Mouse (Mus musculus): ENCODE results near the gene Tceal7.
A peak's percentile ranks its signal among the peaks of the same experiment; 100 is the strongest.
"Not testable (repeated sequence)": the region's sequence is repeated elsewhere in the genome, so short reads cannot be mapped to it uniquely, and the experiment has no call there.

Tceal7 gene

DNA sequence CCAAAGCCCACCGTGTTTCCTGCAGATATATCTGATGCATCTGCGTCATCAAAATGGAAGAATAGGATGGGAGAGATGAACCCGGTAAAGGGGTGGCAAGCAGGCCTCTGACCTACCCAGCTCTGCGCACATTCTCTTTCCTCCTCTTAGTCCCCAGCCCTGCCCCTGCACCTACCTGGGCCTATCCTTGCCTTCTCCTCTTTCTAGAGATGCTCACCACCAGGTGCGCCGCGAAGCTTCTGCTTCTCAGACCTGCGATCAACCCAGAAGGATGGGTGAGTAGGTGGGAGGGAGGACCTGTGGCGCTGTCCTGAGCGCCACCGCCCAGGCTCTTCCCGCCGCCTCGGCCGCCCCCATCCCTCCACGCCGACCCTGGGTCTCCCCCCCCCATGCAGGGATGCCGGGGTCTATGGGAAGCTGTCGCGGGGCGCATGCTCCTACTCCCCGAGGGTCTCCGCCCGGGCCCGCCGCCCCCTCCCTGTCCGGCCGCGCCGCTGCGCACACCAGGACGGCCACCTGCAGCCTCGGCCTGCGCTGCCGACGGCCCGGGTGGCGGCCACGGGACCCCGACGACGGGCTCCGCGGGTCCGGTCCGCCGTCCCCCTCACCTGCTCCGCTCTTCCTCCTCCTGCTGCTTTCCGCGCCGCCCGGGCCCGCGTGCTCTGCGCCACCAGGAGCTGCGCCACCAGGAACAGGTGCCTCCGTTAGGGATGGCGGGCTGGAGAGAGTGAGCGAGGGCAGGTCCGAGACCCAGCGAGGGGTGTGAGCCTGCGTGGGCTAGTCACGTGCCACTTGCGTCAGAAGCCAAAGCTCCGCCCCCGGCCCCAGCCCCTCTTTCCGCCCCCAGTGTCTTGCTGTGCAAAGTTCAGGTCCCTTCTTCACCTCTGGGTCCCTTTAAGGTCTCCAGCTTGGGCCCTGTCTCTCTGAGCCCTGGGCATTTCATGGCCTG is at the start of gene Tceal7, which contains the start of gene Bex1:
Gene Tceal7 (plus strand): TSS at position 51 of the 949 bp plus-strand sequence.
Gene Bex1 (minus strand): TSS at position 785 of the 949 bp plus-strand sequence.
- not testable (repeated sequence) for DNase-seq (ENCODE audit: low spot score)

DNA sequence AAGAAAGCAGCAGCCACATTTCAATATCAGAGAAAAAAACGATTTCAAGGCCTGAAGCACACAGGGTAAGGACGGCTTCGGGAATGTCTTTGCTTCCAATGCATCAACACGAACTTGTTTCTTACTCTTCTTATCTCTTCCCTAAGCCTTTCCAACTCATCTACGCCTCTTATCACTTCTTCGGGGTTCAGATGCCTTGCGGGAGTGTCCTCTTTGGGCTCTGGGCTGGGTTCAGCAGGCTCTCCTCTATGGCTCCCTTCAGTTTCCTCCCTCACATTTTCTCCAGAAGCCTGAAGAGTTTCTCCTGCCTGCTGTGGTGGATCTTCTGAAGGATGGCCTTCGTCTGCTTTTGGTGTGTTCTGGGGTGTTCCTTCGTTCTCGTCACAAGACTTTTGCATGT is 44.0 kb upstream of the Tceal7 start:
- DNase-seq (ENCODE audit: low spot score) = no peak

DNA sequence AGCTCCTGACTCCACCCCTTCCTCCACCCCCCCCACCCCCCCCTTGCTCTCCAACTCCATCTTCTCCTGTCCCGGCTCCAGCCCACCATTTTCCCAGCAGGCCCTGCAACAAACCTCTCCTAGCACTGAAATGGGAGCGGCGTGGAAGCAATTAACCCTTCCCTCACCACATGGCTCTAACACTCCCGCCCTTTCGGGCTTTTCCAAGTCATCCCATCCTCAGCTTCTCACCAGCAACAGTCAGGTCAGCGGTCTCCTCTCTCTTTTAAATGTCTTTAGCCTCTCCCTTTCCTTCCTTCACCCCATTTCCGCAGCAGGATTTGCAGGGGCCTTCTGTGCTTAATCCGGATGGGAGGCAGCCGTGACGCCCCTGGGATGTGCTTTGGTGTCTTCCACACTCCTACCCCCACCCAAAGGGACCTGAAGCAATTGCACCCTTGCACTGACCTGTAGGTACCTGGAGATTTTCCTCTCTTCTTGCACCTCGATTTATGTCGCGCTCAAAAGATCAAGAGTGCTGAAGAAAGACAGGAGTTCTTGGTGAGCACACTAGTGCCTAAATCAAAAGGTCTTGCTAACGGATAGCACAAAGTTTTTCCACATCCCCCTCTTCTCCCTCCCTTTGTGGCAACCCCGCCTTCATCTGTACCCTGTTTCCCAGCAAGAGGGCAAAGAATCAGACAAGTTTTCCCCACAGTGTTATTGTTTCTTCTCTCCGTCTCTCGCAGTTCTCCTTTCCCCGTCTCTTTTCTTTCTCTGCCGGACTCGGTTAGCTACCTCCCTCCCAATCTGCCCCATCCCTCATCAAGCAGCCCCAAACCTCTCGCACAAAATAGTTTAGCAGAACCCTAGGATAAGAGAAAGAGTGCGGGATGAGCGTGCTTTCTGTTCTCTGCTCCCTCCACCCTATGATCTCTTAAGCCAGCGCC is 43.1 kb upstream of the Tceal7 start:
- peak; percentile 86 for DNase-seq (ENCODE audit: low spot score)

DNA sequence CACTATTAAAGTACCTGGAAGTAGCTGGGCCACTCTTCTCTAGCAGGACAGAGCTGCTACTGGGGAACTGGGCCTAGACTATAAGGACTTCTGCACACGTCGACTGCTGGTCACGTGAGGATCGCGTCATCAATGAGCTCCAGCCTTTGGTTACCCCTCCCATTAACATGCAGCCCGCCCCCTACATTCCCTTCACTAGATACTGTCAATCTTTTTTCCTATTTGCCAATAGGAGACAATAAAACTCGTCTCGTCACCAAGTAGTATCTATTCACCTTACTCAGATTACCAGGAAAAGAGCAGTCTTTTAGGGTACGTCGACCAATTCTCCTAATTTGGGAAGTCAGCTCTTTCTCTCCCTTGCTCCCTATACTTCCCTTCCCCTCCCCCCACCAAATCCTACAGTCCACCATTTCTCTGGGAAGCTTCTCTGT is 42.4 kb upstream of the Tceal7 start, which contains the start of gene Tceal8:
Gene Tceal8 (minus strand): TSS at position 225 of the 434 bp plus-strand sequence.
- peak; percentile 87 for DNase-seq (ENCODE audit: low spot score)

DNA sequence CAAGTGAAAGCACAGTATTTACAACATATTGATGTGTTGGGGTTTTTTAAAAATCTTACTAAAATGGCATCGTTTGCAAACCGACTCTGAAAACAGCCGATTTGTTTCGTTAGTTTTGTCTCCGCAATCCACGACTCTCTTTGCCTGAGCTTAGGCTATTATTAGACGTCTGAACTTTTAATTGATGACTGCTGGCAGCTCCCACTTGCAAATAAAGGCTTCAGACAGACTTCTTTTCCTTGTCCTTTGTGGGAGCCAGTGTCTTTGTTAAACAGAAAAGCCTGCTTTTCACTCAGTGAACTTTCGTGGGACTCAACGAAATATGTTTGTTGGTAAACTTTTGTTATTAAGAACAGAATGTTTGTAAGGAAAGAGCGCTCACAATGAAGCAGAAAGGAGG is 41.8 kb upstream of the Tceal7 start:
- no peak for DNase-seq (ENCODE audit: low spot score)

DNA sequence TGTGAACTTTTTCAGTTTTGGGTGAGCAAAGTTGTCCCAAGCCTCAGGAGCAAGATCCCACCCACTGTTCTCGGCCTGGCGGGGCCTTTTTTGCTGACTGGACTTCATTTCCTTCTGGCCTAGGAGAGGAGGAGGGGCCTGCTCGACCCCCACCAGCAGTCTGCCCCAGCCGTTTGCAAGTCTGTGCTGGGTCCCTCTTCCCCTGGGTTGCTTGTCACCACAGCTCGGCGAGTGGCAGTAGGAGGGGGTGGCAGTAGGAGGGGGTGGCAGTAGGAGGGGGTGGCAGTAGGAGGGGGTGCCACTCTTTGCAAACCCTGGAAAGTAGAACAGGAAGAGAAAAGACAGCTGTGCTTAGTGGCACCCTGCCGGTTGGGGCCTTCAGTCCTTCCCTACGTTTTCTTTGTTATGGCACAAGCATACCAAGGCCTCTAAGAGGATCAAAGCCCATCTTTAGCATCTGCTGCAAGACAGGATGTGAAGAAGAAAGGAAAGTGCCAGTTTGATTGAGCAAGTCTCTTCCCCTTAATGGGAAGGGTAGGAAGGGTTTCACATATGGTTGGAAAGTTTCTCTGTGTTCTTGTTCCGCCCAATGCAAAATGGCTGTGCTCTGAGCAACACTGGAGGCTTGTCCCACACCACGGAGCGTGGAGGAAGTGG is 33.6 kb upstream of the Tceal7 start:
- DNase-seq (ENCODE audit: low spot score) = no peak

DNA sequence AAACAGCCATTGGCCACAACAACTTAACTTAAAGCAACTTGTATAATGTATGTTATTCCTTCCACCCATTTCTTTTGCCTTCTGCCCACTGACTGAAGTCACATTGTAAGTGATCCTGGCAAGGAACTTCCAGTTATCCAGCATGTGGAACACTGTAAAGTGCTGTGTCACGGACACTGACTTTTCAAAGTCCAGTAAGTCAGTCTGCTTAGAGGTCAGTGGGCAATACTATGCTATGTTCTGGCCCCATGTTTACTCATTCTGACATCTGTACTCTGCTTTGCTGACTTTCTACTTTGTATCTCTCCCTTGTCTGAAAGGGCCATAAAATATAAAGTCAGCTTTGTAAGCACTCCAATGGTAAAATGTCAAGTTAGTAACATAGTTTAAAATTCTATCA is 31.5 kb upstream of the Tceal7 start:
- DNase-seq (ENCODE audit: low spot score) = no peak

DNA sequence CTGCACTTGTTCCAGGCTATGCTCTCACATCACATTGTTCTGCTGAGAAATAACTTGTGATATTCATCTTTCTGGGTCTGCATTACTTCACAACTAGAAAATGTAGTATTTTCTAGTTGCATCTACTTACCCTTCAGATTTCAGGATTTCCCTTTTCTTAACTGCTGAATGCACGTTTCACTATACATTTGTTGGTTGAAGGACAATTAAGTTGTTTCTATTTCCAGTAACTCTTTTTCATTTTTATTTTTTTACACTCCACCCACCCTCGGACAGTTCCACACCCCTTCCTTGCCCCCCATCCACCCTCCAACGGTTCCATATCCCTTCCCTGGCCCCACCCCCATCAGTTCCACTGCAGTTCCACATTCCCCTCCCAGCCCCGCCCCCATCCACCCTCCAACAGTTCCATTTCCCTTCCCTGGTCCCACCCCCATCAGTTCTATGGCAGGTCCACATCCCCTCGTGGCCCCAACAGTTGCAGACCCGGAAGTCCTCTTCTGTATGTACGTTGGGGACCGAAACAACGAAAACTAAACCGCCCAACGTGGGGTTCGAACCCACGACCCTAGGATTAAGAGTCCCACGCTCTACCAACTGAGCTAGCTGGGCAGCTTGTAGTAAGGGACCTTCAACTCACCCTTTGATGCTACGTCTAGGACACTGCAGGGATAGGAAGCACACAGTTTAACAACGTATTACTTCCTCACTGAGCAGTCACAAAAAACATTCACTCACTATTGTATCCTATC is 19.2 kb upstream of the Tceal7 start:
- DNase-seq (ENCODE audit: low spot score) = no peak

DNA sequence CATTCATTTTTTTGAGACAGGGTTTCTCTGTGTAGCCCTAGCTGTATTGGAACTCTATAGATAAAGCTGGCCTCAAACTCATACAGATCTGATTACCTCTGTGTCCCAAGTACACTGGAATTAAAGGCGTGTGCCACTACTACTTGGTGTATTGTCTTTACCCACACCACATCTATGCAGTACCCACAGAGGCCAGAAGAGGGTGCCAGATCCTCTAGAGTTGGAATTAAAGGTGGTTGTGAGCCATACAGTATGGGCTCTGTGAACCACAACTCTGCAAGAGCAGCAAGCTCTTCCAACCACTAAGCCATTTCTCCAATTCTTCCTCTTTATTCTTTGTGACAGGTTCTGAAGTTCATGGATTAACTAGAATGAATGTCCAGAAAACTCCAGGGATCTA is 17.7 kb upstream of the Tceal7 start:
- DNase-seq (ENCODE audit: low spot score) = no peak

DNA sequence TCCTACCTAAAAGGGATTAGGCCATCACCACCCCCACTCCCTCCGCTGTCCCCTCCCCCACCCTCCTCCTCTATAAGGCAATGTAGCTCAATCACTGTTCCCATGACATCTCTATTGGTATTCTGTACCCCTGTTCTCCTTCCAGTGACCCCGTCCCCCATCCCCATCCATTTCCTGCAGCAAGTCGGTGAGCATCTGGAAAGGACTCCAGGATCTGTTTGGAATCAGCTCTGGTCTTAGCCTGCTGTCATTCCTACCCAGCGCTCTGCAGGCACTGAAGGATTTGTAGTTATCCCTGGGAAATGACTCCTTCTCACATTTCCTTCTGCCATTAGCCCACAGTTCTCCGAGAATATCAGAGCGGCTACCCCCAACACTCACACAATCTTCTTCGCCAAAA is 11.3 kb upstream of the Tceal7 start:
- DNase-seq (ENCODE audit: low spot score) = no peak

DNA sequence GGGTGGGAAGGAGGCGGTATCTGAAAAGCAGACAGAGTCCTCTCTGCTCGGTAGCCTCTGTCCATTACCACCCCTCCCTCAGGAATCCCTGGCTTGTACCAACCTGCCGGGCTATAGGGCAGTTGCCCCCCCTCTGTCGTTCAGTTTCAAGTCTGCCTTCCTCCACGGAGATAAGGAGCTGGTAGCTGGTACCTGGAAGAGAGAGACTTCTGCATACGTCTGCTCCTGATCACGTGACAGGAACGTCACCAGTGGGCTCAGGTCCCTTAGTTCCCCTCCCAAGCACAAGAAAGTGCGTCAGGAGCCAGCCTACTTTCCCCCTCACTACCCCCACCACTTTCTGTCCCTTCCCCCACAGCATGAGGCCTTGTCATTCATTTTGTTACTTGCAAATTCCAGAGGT is 10.9 kb upstream of the Tceal7 start, which contains the start of gene Tceal5:
Gene Tceal5 (minus strand): TSS at position 213 of the 403 bp plus-strand sequence.
- DNase-seq (ENCODE audit: low spot score) = peak; percentile 80

DNA sequence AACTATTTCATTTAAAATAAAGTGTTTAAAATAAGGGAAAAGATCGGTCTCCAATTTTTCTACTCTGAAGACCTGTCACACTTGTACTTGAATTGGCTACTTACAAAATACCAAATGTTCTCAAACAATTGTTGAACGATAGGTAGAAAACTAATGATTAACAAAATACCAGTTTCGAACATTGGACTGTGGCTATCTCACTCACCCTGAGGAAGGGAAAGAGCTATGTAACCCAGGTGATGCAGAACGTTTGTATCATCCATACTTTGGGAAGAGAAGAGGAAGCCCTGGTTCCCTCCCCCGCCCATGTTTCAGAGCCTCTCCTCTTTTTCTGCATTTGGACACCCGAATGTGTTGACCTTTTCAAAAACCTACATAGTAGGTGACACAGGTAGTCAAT is 10.2 kb upstream of the Tceal7 start:
- no peak for DNase-seq (ENCODE audit: low spot score)

DNA sequence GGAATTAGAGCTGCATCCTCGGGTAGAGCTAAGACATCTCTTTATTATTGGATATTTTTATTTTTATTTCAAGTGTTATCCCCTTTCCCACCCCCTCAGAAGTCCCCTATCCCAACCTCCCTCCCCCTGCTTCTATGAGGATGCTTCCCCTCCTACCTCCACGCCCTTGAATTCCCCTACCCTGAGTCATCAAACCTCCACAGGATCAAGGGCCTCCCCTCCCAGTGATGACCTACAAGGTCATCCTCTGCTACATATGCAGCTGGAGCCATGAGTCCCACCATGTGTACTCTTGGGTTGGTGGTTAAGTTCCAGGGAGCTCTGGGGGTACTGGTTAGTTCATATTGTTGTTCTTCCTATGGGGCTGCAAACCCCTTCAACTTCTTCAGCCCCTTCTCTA is 1.2 kb upstream of the Tceal7 start:
- no peak for DNase-seq (ENCODE audit: low spot score)

DNA sequence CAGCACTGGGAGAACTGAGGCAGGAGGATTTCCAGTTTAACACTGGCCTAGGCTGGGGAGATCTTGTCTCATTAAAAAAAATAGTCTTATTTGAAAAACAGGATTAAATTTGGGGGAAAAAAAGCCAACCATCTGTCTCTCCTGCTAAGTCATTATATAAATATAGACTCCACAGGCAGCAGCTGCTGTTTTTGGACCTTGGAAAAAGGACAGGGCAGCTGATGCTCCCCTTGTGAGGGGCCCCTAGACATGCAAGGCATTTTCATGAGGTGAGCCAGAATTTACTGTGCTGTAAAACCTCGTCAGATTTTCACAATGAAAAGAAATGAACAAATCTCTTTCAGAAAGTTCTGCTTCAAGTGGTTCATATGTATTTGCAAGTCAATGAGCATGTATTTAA is 1.7 kb downstream of the Tceal7 start:
- no peak for DNase-seq (ENCODE audit: low spot score)

DNA sequence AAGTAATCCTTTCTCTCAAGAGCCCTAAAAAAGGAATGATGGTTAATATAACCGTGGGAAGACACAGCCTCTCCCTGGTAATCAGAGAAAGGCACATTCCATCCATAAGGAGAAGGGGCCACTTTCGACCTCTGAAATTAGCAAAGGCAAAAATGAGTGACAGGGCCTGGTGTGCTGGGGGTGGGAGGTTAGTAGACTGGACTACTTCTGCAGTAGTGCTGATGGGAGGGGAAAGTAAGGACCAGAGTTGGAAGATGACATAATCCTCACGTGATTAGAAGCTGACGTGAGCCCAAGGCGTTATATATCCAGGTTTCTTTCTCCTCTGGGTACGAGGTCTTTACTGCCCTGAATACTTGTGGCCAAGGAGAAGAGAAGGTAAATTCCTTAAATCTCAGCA is 9.1 kb downstream of the Tceal7 start:
- DNase-seq (ENCODE audit: low spot score) = no peak

DNA sequence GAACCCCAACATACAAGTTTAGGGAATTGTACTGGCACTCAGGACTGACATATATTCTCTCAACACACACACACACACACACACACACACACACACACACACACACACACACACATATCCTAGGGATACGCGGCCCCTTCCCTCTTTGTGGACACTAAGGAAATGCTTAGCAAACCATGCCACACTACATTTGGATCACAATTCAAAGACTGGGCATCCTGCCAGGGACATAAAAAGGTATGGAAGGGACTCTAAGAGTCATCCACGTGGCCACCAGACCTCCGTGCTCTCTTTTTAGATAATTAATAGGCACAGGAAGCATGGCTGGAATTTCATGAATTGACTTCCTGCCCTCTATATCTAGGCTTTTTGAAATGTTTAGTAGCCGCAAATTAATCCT is 13.2 kb downstream of the Tceal7 start:
- no peak for DNase-seq (ENCODE audit: low spot score)

DNA sequence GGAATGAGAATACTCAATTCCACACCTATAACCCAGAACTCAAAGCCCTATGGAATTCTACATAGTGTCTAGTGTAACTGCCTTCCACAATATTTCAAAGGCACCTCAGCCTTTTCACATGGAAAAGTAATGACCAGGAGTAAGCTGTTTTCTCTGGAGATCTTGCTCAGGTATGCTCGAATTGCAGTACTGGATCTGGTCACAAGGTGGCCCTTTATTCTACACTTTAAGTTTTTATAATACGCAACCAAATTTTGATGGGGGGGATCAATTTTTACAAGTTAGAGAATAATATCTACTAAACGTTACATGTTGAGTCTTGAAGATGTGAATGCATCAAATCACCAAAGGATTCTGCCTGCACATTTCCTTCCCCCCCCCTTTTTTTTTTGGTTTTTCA is 23.5 kb downstream of the Tceal7 start:
- no peak for DNase-seq (ENCODE audit: low spot score)

DNA sequence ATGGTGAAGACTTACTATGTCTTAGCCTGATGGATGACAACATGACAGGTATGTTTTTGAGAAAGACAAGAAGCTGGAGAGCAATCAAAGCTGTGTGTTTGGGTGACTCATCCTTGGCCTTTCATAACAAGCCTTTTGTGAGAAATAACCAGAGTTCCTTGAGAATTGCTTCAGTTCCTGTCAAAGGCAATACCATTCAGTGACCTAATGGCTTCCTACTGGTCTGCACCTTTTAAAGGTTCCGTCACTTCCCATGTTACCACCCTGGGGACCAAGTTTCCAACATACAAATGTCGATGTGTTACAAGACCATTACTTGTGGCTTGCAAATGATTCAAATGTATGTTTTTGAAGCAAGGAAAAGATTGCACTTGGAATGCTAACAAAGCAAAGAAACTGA is 28.6 kb downstream of the Tceal7 start:
- DNase-seq (ENCODE audit: low spot score) = no peak

DNA sequence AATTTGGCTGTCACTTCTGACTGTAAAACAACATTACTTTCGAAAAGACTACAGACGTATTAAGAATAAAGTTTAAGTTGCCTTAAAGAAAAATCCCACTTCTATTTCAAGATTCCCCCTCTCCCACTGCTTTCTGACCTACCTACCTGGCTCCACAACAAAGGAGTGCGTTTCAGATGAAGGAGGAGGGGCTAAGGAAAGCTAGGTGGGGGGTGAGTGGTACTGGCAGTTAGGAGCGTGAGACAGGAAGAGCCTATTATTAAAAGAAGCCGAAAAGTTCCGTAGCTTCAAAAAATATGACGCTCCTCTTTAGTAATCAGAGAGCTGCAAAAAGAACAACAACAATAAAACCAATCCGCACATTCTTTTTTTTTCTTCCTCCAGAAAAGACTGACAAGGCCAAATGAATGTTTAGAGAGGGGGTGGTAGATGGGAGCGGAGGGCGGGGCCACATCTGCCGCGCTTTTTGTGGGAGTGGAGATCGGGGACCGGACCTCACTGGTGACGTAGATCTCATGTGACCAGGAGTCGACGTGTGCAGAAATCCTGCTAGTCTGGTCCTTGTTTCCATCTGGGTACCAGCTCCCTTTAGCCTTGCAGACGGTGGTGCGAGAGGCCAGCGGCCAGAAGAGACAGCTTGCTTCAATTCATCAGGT is 30.1 kb downstream of the Tceal7 start, which contains the start of gene Tceal9:
Gene Tceal9 (plus strand): TSS at position 506 of the 656 bp plus-strand sequence.
- DNase-seq (ENCODE audit: low spot score) = peak; percentile 86

DNA sequence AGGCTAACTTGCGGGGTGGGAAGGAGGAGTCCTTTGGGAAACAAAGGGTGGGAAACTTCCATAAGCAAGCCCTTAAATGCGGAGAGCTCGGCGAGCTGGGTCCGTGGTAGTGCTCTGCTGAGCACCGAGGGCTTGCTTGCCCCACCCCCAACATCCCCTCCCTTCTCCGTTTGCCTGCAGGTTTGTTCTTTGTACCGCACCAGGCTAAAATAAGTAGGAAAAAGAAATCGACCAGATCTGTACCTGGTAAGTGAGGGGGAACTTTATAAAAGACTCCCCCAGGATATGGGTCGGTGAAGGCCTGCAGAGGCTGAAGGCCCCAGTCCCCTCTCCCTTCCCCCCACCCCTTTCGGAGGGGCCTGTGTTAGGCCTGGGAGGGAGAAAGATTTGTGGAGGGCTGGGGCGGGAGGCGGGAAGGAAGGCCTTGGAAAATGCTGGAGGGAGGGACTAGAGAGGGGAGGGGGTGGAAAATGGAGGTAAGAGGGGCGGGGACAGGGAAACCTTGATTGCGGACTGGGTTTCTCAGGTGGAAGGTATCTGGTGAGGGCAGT is 31.0 kb downstream of the Tceal7 start:
- peak; percentile 84 for DNase-seq (ENCODE audit: low spot score)
